Comparison of ENCODE assay signal across 8 mouse cellular contexts in genomic region chr17:45836253-45836652, GRCm38 (mm10).
DNase-seq lines count a peak whose midpoint lies in the region; ATAC-seq lines count a peak whose summit lies in the region.
"Had no signal": no experiment of that assay in that cellular context is flagged by ENCODE, and none has a peak within 500 bp of the region (broad histone marks: within the 10 kb centered on the region; RNA-seq: fewer than 3 reads in every experiment).

No protein-coding gene starts in this region.

- no peaks in the 10 kb centered on the region for H3K27me3 ChIP-seq in hindbrain, embryonic 14.5 days (ENCODE audit: control insufficient read depth, insufficient read depth, low read length)
- H3K27me3 ChIP-seq in hindbrain, embryonic 13.5 days, result 0 out of 2 replicates have a peak, but pooled peaks cover 3% of the 10 kb centered on the region
- H3K27me3 ChIP-seq: hindbrain, embryonic 15.5 days had no signal

- no peak overlapping the region for H3K9ac ChIP-seq in hindbrain, embryonic 14.5 days
- H3K9ac ChIP-seq in hindbrain, embryonic 13.5 days, result no peak overlapping the region
- H3K9ac ChIP-seq: hindbrain, embryonic 15.5 days had no signal

- H3K27ac ChIP-seq in hindbrain, embryonic 14.5 days, result no peak overlapping the region
- no peak overlapping the region for H3K27ac ChIP-seq in hindbrain, embryonic 13.5 days
- H3K27ac ChIP-seq: hindbrain, embryonic 15.5 days had no signal

- H3K4me3 ChIP-seq in hindbrain, embryonic 14.5 days (replicated peaks; ENCODE audit: low read length), result no peak overlapping the region
- no peak overlapping the region for H3K4me3 ChIP-seq in hindbrain, embryonic 13.5 days
- H3K4me3 ChIP-seq: hindbrain, embryonic 15.5 days had no signal

- DNase-seq in hindbrain, embryonic 14.5 days (ENCODE audit: low spot score), result peak; percentile 57
- peak; percentile 32 for DNase-seq in urinary bladder, postnatal 14 days (ENCODE audit: low spot score)
- no peak for DNase-seq in urinary bladder, postnatal 10 days (ENCODE audit: low spot score)
- peak; percentile 75 for DNase-seq in kidney, postnatal 10 days
- DNase-seq in frontal cortex, postnatal 36 days (ENCODE audit: low spot score in 2 of 2), result no peak
- DNase-seq in layer of hippocampus, adult 8-10 months (ENCODE audit: low spot score in 2 of 2), result no peak

- no peaks in the 10 kb centered on the region for H3K36me3 ChIP-seq in hindbrain, embryonic 14.5 days (replicated peaks; ENCODE audit: control insufficient read depth, insufficient read depth)
- no peaks in the 10 kb centered on the region for H3K36me3 ChIP-seq in hindbrain, embryonic 13.5 days
- H3K36me3 ChIP-seq: hindbrain, embryonic 15.5 days had no signal

- no peak overlapping the region for H3K4me2 ChIP-seq in hindbrain, embryonic 14.5 days (replicated peaks)
- H3K4me2 ChIP-seq in hindbrain, embryonic 13.5 days, result no peak overlapping the region
- H3K4me2 ChIP-seq: hindbrain, embryonic 15.5 days had no signal

- no peak for ATAC-seq in hindbrain, embryonic 14.5 days (ENCODE audit: low FRiP score)
- no peak for ATAC-seq in hindbrain, embryonic 13.5 days (ENCODE audit: low FRiP score)

- H3K4me1 ChIP-seq in hindbrain, embryonic 14.5 days (replicated peaks; ENCODE audit: control insufficient read depth, insufficient read depth, low read length), result peaks cover 10% of the 10 kb centered on the region
- H3K4me1 ChIP-seq in hindbrain, embryonic 13.5 days (replicated peaks), result peaks cover 13% of the 10 kb centered on the region

- H3K9me3 ChIP-seq in hindbrain, embryonic 14.5 days (ENCODE audit: control insufficient read depth, low read length), result peaks cover 2% of the 10 kb centered on the region; the same call in 1 of the 2 replicates
- H3K9me3 ChIP-seq in hindbrain, embryonic 13.5 days, result peaks cover 2% of the 10 kb centered on the region; the same call in 1 of the 2 replicates

- WGBS in hindbrain, embryonic 14.5 days, result 58% methylated on average over 7 of the region's 7 CpGs
- 67% methylated on average over 7 of the region's 7 CpGs for WGBS in hindbrain, embryonic 13.5 days

Comparison
In these comparisons a context has a peak if more than half of its experiments do, and no peak if none do; other contexts are left out.
1. DNase-seq: peak in hindbrain, embryonic 14.5 days (single experiment), urinary bladder, postnatal 14 days (single experiment) and kidney, postnatal 10 days (single experiment); none in urinary bladder, postnatal 10 days (single experiment), frontal cortex, postnatal 36 days (0 of 2) and layer of hippocampus, adult 8-10 months (0 of 2).